Mouse (Mus musculus): Measurements from ENCODE around the gene Prkci. TPM values are rescaled to one million over a fixed set of nuclear protein-coding genes. Genes with fewer than 3 reads are reported as not detected.
A peak's percentile ranks its signal among the peaks of the same experiment; 100 is the strongest.

The Prkci gene
- total RNA-seq, 1 experiment from 2014 or later: 11.3 TPM

DNA sequence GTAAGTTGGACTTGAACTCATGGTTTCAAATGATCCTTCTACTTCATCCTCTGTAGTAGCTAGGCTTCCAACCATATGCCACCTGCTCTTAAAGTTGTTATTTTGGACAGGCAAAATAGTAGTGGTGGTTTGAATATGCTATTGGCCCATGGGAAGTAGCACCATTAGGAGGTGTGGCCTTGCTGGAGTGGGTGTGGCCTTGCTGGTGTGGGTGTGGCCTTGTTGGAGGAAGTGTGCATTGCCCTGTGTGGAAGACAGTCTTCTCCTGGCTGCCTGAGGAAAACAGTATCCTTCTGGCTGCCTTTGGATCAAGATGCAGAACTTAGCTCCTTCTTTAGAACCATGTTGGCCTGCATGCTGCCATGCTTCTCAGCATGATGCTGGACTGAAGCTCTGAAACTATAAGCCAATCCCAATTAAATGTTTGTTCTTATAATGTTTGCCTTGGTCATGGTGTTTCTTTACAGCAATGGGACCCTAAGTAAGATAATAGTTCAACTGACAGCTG lies 2.4 kb upstream of the Prkci start:
- no peak for ATAC-seq (replicated peaks; ENCODE audit: low read depth, poor library complexity, severe bottlenecking)

- no peak for ATAC-seq (replicated peaks; ENCODE audit: low read depth, poor library complexity, severe bottlenecking)
Observed at GRCm38 (mm10) chr3:30994859-30995258, 688 bp upstream of the Prkci start.

DNA sequence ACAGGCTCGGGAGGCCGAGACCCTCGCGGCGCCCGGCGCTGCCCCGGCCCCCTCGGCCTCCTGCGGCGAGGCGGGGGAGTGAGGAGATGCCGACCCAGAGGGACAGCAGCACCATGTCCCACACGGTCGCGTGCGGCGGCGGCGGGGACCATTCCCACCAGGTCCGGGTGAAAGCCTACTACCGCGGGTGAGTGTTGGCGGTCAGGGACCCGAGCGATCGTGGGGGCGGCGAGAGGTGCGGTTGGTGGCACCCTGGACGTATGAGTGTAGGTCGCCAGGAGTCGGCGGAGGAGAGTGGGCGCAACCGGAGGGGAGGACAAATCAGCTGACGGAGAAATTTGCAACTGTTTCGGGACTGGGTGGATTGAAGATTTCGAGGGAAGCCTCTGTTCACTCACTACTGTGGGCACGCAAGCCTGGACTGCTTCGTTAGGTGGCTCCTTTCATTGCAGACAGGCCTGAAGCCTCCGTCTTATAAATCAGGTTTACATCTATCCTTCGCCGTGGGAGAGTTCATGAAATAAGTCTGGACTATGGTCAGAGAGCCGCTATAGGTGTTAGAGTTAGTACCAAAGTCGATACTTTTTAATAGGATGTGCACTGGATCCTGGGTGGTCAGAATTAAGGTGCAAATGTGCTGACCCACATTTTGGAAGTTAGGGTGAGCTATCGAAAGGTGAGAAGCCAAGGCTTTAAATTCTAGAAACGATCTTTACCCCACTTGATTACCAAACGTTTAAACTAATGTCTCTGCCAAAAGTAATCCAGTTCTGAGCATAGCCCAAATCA lies 546 bp downstream of the Prkci start:
- peak; percentile 39 for ATAC-seq (replicated peaks; ENCODE audit: low read depth, poor library complexity, severe bottlenecking)

GRCm38 (mm10) chr3:30996688-30997014 lies 1.1 kb downstream of the Prkci start:
- ATAC-seq (replicated peaks; ENCODE audit: low read depth, poor library complexity, severe bottlenecking): no peak

GRCm38 (mm10) chr3:30999401-31000017 lies 4.0 kb downstream of the Prkci start:
- no peak for ATAC-seq (replicated peaks; ENCODE audit: low read depth, poor library complexity, severe bottlenecking)

GRCm38 (mm10) chr3:31000018-31000407 lies 4.5 kb downstream of the Prkci start:
- ATAC-seq (replicated peaks; ENCODE audit: low read depth, poor library complexity, severe bottlenecking): no peak

DNA sequence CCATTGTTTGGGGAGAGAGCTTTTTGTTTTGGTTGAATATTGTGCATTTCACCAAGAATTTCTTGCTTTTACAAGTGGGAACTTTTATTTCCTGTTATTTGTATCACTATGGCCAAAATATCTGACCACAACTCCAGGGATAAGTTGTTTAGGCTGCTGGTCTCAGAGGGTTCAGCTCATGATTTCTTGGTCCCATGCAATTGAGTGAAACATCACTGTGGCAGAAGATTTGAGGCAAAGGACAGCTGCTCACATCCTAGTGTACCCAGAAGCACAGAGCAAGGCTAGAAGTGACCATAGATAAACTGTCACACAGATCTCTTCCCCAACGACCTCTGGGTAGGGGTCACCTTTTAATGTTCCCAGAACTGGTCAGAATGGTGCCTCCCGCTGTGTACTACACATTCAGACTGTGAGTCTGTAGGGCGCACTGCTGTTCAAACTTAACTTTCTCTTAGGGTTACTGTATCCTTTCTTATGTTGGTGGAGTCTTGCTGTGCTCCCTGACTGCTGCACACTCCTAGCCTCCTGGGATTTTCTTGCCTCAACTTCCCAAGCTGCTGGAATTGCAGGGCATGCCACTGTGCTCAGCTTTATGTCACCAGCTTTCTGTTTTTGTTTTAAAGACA lies 5.6 kb downstream of the Prkci start:
- no peak for ATAC-seq (replicated peaks; ENCODE audit: low read depth, poor library complexity, severe bottlenecking)

GRCm38 (mm10) chr3:31004320-31005209 lies 9.0 kb downstream of the Prkci start:
- no peak for ATAC-seq (replicated peaks; ENCODE audit: low read depth, poor library complexity, severe bottlenecking)

DNA sequence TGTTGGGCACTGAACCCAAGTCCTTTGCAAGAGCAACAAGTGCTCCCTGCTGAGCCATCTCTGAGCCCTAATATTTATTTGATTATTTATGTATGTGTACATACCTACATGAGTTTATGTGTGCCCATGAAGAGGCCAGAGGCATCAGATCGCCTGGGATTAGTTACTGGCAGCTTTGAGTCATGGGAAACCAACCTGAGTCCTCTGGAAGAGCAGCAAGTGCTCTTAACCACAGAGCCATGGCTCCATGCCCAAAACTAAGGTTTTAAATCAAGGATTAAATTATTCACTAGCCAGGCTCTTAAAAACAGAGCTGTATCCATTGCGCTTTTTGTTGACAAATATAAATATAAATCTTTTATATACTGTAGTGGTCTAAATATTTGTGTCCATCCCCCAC lies 18.8 kb downstream of the Prkci start:
- no peak for ATAC-seq (replicated peaks; ENCODE audit: low read depth, poor library complexity, severe bottlenecking)

DNA sequence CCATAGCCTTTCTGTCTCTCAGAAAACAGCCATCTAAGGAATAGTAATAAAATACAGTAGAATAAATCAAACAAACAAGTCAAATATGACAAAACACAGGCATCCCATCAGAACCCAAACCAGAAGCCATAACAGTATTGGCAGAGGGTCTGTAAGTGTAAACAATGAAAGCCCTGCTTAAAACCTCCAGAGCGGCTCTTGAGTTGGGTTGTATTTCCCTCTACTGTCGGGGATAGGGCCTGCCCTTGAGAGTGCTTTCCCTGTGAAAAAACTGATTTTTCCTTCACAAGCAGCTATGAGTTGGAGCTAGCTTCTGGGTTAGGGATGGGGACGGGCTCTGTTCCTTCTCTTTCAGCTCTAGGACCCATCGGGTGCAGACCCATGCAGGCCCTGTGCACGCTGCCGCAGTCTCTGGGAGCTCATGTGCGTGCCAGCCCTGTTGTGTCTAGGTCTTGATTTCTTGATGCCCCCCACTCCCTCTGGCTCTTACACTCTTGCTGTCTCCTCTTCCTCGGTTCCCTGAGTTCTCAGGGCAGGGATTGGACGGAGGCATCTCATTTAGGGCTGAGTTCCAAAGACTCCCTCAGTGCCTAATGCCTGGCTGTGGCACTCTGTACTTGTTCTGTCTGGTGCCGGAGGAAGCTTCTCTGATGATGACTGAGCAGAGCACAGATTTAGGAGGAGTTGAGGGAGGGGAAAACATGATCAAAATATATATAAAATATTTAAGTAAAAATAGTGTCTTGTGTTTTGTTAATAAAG lies 20.3 kb downstream of the Prkci start:
- ATAC-seq (replicated peaks; ENCODE audit: low read depth, poor library complexity, severe bottlenecking): no peak

DNA sequence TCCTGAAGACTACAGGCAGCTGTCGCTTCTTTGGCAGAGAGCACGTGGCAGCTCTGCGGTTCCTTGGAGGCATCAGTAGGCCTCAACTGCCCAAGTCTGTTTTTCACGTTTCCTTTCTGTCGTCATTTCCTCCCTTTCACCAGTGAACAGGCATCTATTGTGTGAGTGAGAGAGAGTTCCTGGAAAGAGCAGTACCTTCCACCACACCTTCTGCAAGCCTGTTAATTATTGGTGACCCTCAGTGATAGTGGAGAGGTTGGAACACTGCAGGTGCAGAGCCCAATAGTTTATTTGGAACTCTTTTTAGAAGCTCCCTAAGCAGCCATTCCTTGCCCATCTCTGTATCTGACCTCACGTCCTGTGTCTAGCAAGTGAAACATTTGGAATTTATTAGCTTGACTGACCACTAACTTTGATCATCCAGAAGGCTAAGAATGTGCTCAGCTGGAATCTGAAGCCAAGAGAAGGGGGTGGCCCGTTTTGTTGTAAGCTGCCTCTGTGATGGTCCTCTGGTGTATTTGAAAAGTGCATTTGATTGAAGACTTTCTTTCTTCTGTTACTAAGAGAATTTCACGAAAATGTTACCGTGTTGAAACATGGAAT lies 21.1 kb downstream of the Prkci start:
- ATAC-seq (replicated peaks; ENCODE audit: low read depth, poor library complexity, severe bottlenecking): no peak

GRCm38 (mm10) chr3:31017652-31018051 lies 22.1 kb downstream of the Prkci start:
- ATAC-seq (replicated peaks; ENCODE audit: low read depth, poor library complexity, severe bottlenecking): no peak

GRCm38 (mm10) chr3:31019287-31019686 lies 23.7 kb downstream of the Prkci start:
- ATAC-seq (replicated peaks; ENCODE audit: low read depth, poor library complexity, severe bottlenecking): no peak

DNA sequence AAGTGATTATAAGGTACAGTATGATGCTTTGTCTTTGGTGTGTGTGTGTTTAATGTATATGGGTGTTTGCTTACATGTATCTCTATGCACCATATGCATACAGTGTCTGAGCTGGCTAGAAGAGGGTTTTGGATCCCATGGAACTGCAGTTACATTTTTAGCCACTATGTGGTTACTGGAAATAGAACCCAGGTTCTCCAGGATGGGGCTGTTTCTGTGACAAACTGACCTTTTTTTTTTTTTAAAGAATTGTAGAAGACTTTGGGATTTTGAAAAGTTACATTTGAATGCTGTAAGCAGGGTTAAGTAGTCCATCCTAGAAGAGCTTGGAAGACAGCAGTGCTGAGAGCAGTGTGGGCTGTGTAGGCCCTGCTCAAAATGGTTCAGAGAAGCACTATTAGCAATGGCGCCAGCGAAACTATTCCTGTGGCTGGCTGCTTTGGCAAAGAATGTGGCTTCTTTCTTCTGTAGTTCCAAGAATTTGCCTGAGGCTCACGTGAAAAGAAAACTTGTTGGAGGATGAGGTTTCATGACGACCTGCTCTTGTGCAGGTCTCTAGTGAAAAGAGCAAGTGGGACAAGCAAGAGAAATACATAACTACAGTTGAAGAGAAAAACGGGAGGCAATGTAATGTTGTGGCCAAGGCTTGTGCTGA lies 24.4 kb downstream of the Prkci start:
- no peak for ATAC-seq (replicated peaks; ENCODE audit: low read depth, poor library complexity, severe bottlenecking)

DNA sequence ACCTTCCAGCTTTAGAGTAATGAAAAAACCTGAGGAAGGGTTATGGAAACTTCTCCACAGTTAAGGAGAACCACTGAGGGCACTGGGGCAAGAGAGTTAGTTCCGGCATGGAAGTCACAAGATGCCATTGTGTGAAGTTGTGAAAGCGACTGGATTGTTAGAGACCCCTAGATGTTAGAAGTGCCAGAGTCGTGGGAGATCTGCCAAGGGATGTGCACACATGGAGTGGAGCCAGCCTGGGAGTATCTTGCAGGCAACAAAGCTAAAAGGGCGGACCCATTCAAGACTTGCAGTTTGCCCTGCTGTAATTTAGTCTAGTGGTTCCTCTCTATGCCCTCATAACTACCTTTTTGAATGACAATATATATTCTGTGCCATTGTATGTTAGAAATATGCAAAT lies 25.1 kb downstream of the Prkci start:
- no peak for ATAC-seq (replicated peaks; ENCODE audit: low read depth, poor library complexity, severe bottlenecking)

GRCm38 (mm10) chr3:31022895-31023436 lies 27.4 kb downstream of the Prkci start:
- no peak for ATAC-seq (replicated peaks; ENCODE audit: low read depth, poor library complexity, severe bottlenecking)

DNA sequence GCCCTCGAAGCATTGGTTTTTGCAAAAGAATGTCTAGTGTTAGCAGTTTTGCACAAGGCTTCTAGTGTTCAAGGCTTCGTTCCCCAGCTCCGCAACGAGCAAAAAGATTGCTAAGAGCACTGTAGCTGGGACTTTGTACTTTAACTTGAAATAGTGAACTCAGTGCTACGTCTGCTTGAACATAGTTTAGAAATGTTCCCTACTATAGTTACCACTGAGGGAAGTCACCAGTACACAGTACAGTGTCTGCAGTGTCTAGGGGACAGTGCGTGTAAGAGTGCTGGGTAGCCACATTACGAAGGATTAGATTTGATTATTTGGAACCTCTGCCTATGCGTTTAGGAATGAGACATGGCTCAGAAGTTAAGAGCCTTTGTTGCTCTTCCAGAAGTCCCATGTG lies 32.2 kb downstream of the Prkci start:
- ATAC-seq (replicated peaks; ENCODE audit: low read depth, poor library complexity, severe bottlenecking): no peak

- ATAC-seq (replicated peaks; ENCODE audit: low read depth, poor library complexity, severe bottlenecking): no peak
Observed at GRCm38 (mm10) chr3:31031621-31032020, 36.1 kb downstream of the Prkci start.

Data from common myeloid progenitor, adult 5-6 weeks (primary cell).